Mouse (Mus musculus) embryonic stem cell, embryonic (primary cell): ENCODE data around the gene Dpf2.

Source experiments
- CTCF ChIA-PET, 4 experiments: fragments of 300-600 bp in 2 of 4; fragments of 350-600 bp in 2 of 4; sonication (Branson Sonifier 250); formaldehyde crosslinking; loops; one replicate each; lab custom pipeline; 2022; ENCODE audit warnings: inconsistent platforms in 2 of 4; lab: Charles Lee
- POLR2A ChIA-PET, 4 experiments: fragments of 300-600 bp in 2 of 4; fragments of 350-600 bp in 2 of 4; sonication (Branson Sonifier 250); formaldehyde crosslinking; loops; one replicate each; lab custom pipeline; 2022; ENCODE audit warnings: antibody characterized with exemption in 4 of 4, inconsistent platforms in 1 of 4; lab: Charles Lee

Gene Dpf2

DNA sequence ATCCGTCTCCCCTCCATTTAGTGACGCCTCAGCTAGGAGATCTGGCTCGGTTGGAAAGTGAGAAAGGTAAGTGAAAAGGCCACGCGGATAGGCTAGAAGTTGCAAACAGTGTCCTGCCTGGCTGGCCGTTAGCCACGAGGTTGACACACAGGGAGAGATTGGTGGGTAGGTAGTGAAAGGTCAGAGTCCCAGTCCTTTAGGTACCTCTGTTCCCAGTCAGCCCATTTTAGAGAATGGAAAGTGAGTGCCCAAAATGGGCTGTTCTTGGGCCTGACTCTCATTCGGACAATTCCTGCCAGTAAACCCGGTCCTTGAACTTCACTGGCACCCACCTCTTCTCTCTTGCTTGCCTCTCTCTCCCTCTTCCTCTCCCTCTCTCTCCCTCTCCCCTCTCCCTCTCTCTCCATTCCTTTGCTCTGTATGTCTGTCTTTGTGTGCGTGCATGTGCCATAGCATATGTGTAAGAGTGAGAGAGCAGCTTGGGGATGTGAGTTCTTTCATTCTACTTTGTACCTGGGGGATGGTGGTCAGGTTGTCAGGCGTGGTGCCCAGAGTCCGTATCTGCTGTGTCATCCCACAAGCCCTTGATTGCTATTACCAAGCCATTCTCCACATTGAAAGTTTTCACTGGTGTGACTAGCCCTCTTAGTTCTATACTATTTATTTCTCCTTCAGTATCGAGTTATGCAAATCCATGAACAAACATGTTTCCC lies at the start of gene Dpf2:
Dpf2 (minus strand) TSS at position 4 of the 713 bp plus-strand sequence.
- POLR2A ChIA-PET, result interaction anchor here in 3 of 4 experiments (0.7 to 6.3 kb wide), 33 partner anchors 8 to 423 kb away, joined by 3 to 49 read pairs (median 4); partner anchors contain the start of genes Cdc42ep2 (in 3 of the 3), Tigd3 (in 3 of the 3), Capn1 (in 2 of the 3) and Cdca5 (in 1 of the 3)
- CTCF ChIA-PET, result interaction anchor here in 2 of 4 experiments (1.0 to 1.4 kb wide), 3 partner anchors 10 to 126 kb away, joined by 3 to 6 read pairs (median 6); no protein-coding TSS in a partner anchor

GRCm38 (mm10) chr19:5957371-5957770 lies 44.6 kb upstream of the Dpf2 start:
- ChIA-PET CTCF (interaction anchor here in 3 of 4 experiments (0.6 to 3.6 kb wide), 14 partner anchors 13 to 185 kb away, joined by 3 to 32 read pairs (median 4); partner anchors contain the start of genes Cdc42ep2 (in 3 of the 3), Arl2 (in 1 of the 3) and Capn1 (in 1 of the 3)), POLR2A (interaction anchor here (0.6 to 4.1 kb wide), 9 partner anchors 14 to 171 kb away, joined by 3 to 16 read pairs (median 6); partner anchors contain the start of genes Cdc42ep2 (in 1 of the 4) and Snx15 (in 1 of the 4))

- ChIA-PET CTCF (interaction anchor here (0.6 to 3.6 kb wide), 26 partner anchors 11 to 378 kb away, joined by 3 to 32 read pairs (median 4); partner anchors contain the start of genes Cdc42ep2 (in 4 of the 4), Arl2 (in 1 of the 4), Capn1 (in 1 of the 4) and Cdc42bpg (in 1 of the 4)), POLR2A (interaction anchor here (0.6 to 4.4 kb wide), 27 partner anchors 11 to 171 kb away, joined by 3 to 17 read pairs (median 4); partner anchors contain the start of genes Cdc42ep2 (in 2 of the 4), Capn1 (in 1 of the 4), Snx15 (in 1 of the 4) and Tigd3 (in 1 of the 4))
Observed at GRCm38 (mm10) chr19:5956685-5957084, 43.9 kb upstream of the Dpf2 start.

DNA sequence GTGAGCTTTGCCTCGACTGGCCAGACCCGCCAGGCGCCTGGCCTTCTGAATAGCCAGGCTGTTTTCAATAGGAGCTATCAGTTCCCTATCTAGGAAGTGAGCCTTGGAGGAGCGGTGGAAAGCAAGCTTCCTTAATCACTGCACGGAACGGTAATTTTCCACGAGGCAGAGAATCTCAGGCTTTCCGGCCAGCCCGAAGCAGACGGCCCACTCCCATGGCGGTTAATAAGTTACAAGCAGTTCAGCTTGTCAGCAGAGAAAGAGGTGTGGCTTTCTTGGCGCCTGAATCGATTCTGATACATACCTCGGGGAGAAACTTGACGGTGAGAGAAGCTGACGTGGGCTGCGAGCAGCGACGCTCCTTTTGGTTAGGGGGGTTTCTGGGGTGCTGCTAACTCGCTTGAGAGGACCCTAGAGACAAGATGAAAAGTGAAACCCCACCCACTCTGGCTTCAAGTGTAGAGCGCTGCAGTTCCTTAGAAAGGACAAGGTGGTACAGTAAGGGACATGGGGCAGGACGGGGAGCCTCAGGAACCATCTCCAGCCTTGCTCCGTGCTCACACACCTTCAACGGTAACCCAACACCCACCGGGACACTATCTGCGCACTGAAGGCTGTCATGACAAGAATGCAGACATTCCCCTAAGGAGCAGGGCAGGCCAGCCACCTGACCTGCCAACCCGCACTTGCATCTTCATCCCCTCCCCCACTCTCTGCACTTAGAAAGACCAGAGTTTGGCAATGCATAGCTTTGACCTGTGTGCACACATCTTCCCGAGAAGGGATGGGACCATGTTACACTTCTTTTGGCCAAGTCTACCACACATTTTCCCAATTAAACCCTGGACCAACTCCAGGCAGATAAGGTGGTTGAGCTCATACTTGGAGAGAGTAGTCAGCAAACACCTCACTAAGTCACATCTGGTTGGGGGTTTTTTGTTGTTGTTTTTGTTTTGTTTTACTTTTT lies 43.2 kb upstream of the Dpf2 start:
- ChIA-PET POLR2A (interaction anchor here (0.5 to 4.4 kb wide), 52 partner anchors 8 to 1315 kb away, joined by 3 to 17 read pairs (median 4); partner anchors contain the start of genes Cdc42ep2 (in 3 of the 4), Pola2 (in 3 of the 4), Capn1 (in 1 of the 4) and Snx15 (in 1 of the 4)), CTCF (interaction anchor here (0.5 to 3.6 kb wide), 38 partner anchors 7 to 1951 kb away, joined by 3 to 32 read pairs (median 4); partner anchors contain the start of genes Cdc42ep2 (in 4 of the 4), Arl2 (in 1 of the 4), Capn1 (in 1 of the 4) and Cdc42bpg (in 1 of the 4))

- ChIA-PET POLR2A (interaction anchor here in 3 of 4 experiments (0.5 to 4.4 kb wide), 31 partner anchors 9 to 173 kb away, joined by 3 to 21 read pairs (median 5); partner anchors contain the start of genes Cdc42ep2 (in 3 of the 3), Pola2 (in 3 of the 3), Capn1 (in 1 of the 3) and Mrpl49 (in 1 of the 3)), CTCF (interaction anchor here (0.6 to 3.6 kb wide), 13 partner anchors 9 to 1950 kb away, joined by 3 to 32 read pairs (median 4); partner anchors contain the start of genes Cdc42ep2 (in 2 of the 4), Pola2 (in 1 of the 4) and Tigd3 (in 1 of the 4))
Observed at GRCm38 (mm10) chr19:5954936-5955335, 42.1 kb upstream of the Dpf2 start.

DNA sequence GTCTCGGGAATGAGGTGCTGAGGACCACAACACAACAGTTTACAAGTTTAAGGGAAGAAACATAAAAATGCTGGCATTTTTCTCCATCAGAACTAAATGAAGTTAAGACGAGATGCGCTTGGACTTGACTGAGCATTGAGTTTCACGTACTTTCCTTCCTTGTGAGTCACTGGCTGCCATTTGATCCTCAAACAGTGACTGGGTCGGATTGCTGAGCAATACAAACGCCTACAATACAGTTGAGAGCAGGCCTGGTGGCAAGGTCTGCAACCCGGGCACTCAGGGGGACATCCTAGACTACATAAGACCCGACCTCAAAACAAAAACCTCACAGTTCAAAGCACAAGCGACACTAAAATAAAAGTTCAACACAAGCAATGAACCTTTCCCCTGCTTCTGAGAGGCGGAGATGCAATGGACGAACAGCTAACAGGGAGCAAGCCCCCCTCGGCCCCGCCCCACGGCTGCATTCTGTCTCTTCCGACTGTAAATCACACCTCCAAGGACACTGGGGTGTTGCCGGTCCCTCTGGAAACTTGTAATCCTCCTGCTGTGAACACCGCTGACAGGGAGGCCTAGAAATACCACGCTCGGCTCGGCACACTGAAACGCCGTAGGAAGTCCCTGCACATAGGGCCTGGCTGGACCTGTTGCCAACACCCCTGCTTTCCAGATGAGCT lies 41.4 kb upstream of the Dpf2 start:
- POLR2A ChIA-PET, result interaction anchor here in 3 of 4 experiments (0.6 to 4.4 kb wide), 33 partner anchors 9 to 167 kb away, joined by 3 to 21 read pairs (median 4); partner anchors contain the start of genes Cdc42ep2 (in 2 of the 3), Pola2 (in 2 of the 3), Capn1 (in 1 of the 3) and Mrpl49 (in 1 of the 3)
- CTCF ChIA-PET, result interaction anchor here in 3 of 4 experiments (0.6 to 2.6 kb wide), 8 partner anchors 10 to 480 kb away, joined by 3 to 15 read pairs (median 5); partner anchors contain the start of genes Cdc42ep2 (in 2 of the 3), Pola2 (in 1 of the 3) and Tigd3 (in 1 of the 3)

- CTCF ChIA-PET, result interaction anchor here in 3 of 4 experiments (0.5 to 2.6 kb wide), 10 partner anchors 11 to 166 kb away, joined by 3 to 11 read pairs (median 4); partner anchors contain the start of genes Pola2 (in 2 of the 3) and Cdc42ep2 (in 1 of the 3)
- POLR2A ChIA-PET, result interaction anchor here in 3 of 4 experiments (0.6 to 4.4 kb wide), 39 partner anchors 8 to 171 kb away, joined by 3 to 21 read pairs (median 4); partner anchors contain the start of genes Cdc42ep2 (in 2 of the 3), Syvn1 (in 2 of the 3), Capn1 (in 1 of the 3) and Dpf2 (in 1 of the 3)
Observed at GRCm38 (mm10) chr19:5953201-5953770, 40.5 kb upstream of the Dpf2 start.

DNA sequence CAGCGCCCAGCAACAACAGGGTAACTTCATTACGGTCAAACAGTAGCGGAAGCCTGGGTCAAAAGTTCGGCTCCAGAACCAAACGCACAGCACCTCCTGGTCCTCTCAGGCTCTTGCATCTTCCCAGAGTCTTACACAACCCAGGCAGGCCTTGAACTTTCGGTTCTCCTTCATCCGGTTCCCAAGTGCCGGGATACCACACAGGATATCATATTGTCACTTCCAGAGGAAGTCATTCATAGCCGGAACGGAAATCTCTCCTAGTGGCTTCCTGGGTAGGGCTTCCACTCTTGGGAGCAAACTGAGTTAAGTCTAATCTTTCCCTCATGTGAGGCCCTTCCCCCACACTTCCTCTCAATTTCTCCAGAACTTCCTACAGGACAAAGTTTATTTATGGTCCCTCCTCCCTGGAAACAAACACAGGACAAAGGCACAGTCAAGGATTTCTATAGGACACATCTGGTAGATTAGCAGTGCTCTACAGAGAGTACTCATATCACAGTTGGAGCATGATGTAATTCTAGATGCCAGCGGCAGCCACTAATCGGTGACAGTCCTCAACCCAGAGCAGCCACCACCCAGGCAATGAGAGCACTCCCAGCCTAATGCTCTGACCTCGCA lies 39.4 kb upstream of the Dpf2 start:
- CTCF ChIA-PET, result interaction anchor here in 3 of 4 experiments (0.6 to 2.6 kb wide), 5 partner anchors 12 to 165 kb away, joined by 3 to 11 read pairs (median 3); partner anchors contain the start of gene Pola2 (in 2 of the 3)
- POLR2A ChIA-PET, result interaction anchor here in 3 of 4 experiments (0.6 to 4.4 kb wide), 16 partner anchors 12 to 151 kb away, joined by 3 to 17 read pairs (median 4); partner anchors contain the start of genes Cdc42ep2 (in 2 of the 3), Capn1 (in 1 of the 3) and Dpf2 (in 1 of the 3)

GRCm38 (mm10) chr19:5951631-5952030 lies 38.8 kb upstream of the Dpf2 start:
- ChIA-PET POLR2A (interaction anchor here in 3 of 4 experiments (0.6 to 2.1 kb wide), 11 partner anchors 27 to 263 kb away, joined by 3 to 8 read pairs (median 4); partner anchors contain the start of genes Cdc42ep2 (in 2 of the 3), Capn1 (in 1 of the 3), Pcnx3 (in 1 of the 3) and Tigd3 (in 1 of the 3)), CTCF (interaction anchor here in 1 of 4 experiments (0.6 kb wide), 1 partner anchor 27 kb away, joined by 3 read pairs; no protein-coding TSS in a partner anchor)

GRCm38 (mm10) chr19:5950218-5950617 lies 37.4 kb upstream of the Dpf2 start:
- POLR2A ChIA-PET, result interaction anchor here in 2 of 4 experiments (0.6 to 2.1 kb wide), 14 partner anchors 12 to 135 kb away, joined by 3 to 8 read pairs (median 4); partner anchors contain the start of genes Cdc42ep2 (in 2 of the 2), Capn1 (in 1 of the 2), Cdca5 (in 1 of the 2) and Pola2 (in 1 of the 2)
- CTCF ChIA-PET, result interaction anchor here in 2 of 4 experiments (1.0 to 1.1 kb wide), 2 partner anchors 26 to 163 kb away, joined by 3 read pairs; partner anchors contain the start of gene Cdc42ep2 (in 1 of the 2)

- CTCF ChIA-PET, result interaction anchor here in 2 of 4 experiments (1.0 to 1.1 kb wide), 2 partner anchors 11 to 71 kb away, joined by 3 to 4 read pairs; no protein-coding TSS in a partner anchor
- POLR2A ChIA-PET, result interaction anchor here in 3 of 4 experiments (0.6 to 5.1 kb wide), 13 partner anchors 8 to 178 kb away, joined by 3 to 29 read pairs (median 5); partner anchors contain the start of gene Cdc42ep2 (in 2 of the 3)
Observed at GRCm38 (mm10) chr19:5945891-5946290, 33.1 kb upstream of the Dpf2 start.

- ChIA-PET CTCF (interaction anchor here (0.6 to 1.6 kb wide), 7 partner anchors 11 to 510 kb away, joined by 3 to 6 read pairs (median 4); no protein-coding TSS in a partner anchor), POLR2A (interaction anchor here in 3 of 4 experiments (0.6 to 5.1 kb wide), 26 partner anchors 8 to 454 kb away, joined by 3 to 29 read pairs (median 4); partner anchors contain the start of genes Cdc42ep2 (in 2 of the 3), Frmd8 (in 1 of the 3), Pola2 (in 1 of the 3) and Sac3d1 (in 1 of the 3))
Observed at GRCm38 (mm10) chr19:5945027-5945426, 32.2 kb upstream of the Dpf2 start.

- CTCF ChIA-PET, result interaction anchor here in 3 of 4 experiments (0.9 to 1.6 kb wide), 5 partner anchors 12 to 22 kb away, joined by 3 to 6 read pairs (median 4); partner anchors contain the start of gene Cdc42ep2 (in 1 of the 3)
- POLR2A ChIA-PET, result interaction anchor here in 3 of 4 experiments (0.6 to 5.1 kb wide), 25 partner anchors 8 to 455 kb away, joined by 3 to 29 read pairs (median 4); partner anchors contain the start of genes Cdc42ep2 (in 2 of the 3), Dpf2 (in 1 of the 3), Frmd8 (in 1 of the 3) and Pola2 (in 1 of the 3)
Observed at GRCm38 (mm10) chr19:5944145-5944544, 31.3 kb upstream of the Dpf2 start.
